Mouse (Mus musculus) heart, postnatal 0 days (tissue): ENCODE results near the gene Map7d1. TPM values are rescaled to one million over a fixed set of nuclear protein-coding genes. Genes with fewer than 3 reads are reported as not detected.
A peak's percentile ranks its signal among the peaks of the same experiment; 100 is the strongest.

Source experiments
- ATAC-seq: fragments of 200-750 bp; cut with Nextera tagmentation; 2 replicates; pipeline ENCODE4 v1.8.0; 2017; ENCODE audit warnings: low read depth, moderate number of reproducible peaks, moderate library complexity; ENCODE audit not compliant: insufficient read depth
- DNase-seq: peaks from one replicate; pipeline ENCODE4 v3.0.0-alpha.2; 2016; ENCODE audit warnings: low spot score
- H3K27ac ChIP-seq: fragments of 300-500 bp; sonication (generic); 2 replicates; pipeline ENCODE4 v1.5.1; 2014; ENCODE audit warnings: low read depth, mild to moderate bottlenecking
- H3K27me3 ChIP-seq: fragments of 300-500 bp; sonication (generic); 2 replicates; pipeline ENCODE4 v1.6.1; 2014; ENCODE audit warnings: low read length, mixed read lengths; ENCODE audit not compliant: control insufficient read depth, insufficient read depth
- H3K36me3 ChIP-seq: fragments of 300-500 bp; sonication (generic); replicated peaks from 2 replicates; pipeline ENCODE4 v1.6.1; 2014; ENCODE audit warnings: low read length, mixed read lengths; ENCODE audit not compliant: control insufficient read depth, insufficient read depth
- H3K4me1 ChIP-seq: fragments of 300-500 bp; sonication (generic); 2 replicates; pipeline ENCODE4 v1.6.1; 2014; ENCODE audit warnings: antibody characterized with exemption; ENCODE audit not compliant: control insufficient read depth, insufficient read depth
- H3K4me2 ChIP-seq: fragments of 300-500 bp; sonication (generic); 2 replicates; pipeline ENCODE4 v1.6.1; 2014; ENCODE audit warnings: low read depth, mild to moderate bottlenecking, low read length, moderate library complexity
- H3K4me3 ChIP-seq: fragments of 300-500 bp; sonication (generic); 2 replicates; pipeline ENCODE4 v1.5.1; 2014; ENCODE audit warnings: low read depth, low read length
- H3K9ac ChIP-seq: fragments of 300-500 bp; sonication (generic); replicated peaks from 2 replicates; pipeline ENCODE4 v1.6.1; 2014; ENCODE audit warnings: low read depth, low read length, mixed read lengths
- H3K9me3 ChIP-seq: fragments of 300-500 bp; sonication (generic); replicated peaks from 2 replicates; pipeline ENCODE4 v1.6.1; 2016; ENCODE audit warnings: low read length; ENCODE audit not compliant: control insufficient read depth
- CTCF ChIP-seq: IDR thresholded peaks from 2 replicates; pipeline ENCODE4 v1.5.1; 2016; ENCODE audit warnings: antibody characterized with exemption, control low read depth, low read depth
- EP300 ChIP-seq: IDR thresholded peaks from 2 replicates; pipeline ENCODE4 v1.6.1; 2016; ENCODE audit warnings: antibody characterized with exemption, low read depth
- WGBS: fragments of 180-500 bp; shearing (Covaris S2); extraction: QIAGEN DNeasy Blood & Tissue Kit; methylation state at CpG from one replicate; pipeline ENCODE4 v1.1.7; 2014; 5-methylcytosine and 5-hydroxymethylcytosine counted together
- polyA plus RNA-seq: library from polyadenylated mRNA; unstranded; fragments of >200 nt; fragmentation: Nextera tagmentation; extraction: Ambion mirVana; gene quantifications from 2 replicates; pipeline ENCODE4 v1.2.1, GENCODE M21; 2015
- total RNA-seq: library from RNA; depleted of rRNA; stranded (reverse); fragments of >200 nt; gene quantifications from 2 replicates; pipeline ENCODE4 v1.2.3, GENCODE M21; 2014; ENCODE audit warnings: low replicate concordance

Gene Map7d1
- total and polyA plus RNA-seq, 2 experiments from 2014 or later: 37.5 to 75.0 TPM

DNA sequence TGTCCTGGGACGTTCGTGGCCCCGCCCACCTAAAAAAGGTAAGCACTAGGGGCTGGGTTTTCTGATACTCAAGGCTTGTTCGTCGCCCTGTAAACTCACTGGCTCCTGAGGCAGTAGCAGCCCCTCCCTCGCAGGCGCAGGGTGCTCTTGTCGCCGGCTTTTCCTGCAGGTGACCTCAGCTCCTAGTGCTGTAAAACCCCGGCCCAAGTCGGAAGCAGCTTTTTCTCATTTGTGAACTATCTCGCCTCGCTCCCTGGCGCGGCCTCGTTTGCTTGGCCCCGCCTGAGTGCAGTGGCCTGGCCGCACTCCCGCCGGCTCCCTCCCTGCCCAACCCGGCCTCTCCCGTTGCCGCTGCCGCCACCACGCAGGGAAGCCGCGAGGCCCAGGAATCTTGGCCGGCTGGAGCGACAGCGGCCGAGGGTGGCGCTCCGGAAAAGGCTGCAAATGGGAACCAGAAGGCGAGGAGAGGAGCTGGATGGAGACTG is 40.5 kb upstream of the Map7d1 start:
- Histone ChIP-seq H3K4me3 (peak overlapping the region; percentile 25), H3K4me2 (peak overlapping the region; percentile 65), H3K4me1 (peaks cover 5% of the 10 kb centered on the region), H3K9me3 (no peaks in the 10 kb centered on the region), H3K27ac (peak overlapping the region; percentile 13; the same call in 1 of the 2 replicates), H3K9ac (peak overlapping the region; percentile 45), H3K36me3 (no peaks in the 10 kb centered on the region), H3K27me3 (peaks cover 47% of the 10 kb centered on the region)
- under 1% methylated on average over 34 of the region's 34 CpGs for WGBS
- TF ChIP-seq EP300 (no peak), CTCF (peak; percentile 26; the same call in 1 of the 2 replicates)
- peak; percentile 56; the same call in 1 of the 2 replicates for ATAC-seq
- peak; percentile 53 for DNase-seq

DNA sequence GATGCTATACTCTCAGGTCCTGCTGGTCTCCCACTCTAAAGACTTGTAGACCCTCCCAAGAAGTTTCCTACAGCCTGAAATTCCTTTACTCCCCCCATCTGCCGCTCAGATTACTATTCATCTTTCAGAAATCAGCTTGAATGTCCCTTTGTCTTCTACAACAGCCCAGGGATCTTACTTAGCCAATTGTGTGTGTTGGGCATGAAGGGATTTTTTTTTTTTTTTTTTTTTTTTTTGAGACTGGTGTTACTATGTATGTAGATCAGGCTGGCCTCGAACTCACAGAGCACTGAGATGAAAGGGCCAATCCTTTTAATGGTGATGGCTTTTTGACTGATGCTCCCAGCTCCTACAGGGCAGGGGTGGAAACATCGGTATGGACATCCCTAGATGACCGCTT is 39.8 kb upstream of the Map7d1 start:
- H3K4me1 ChIP-seq: peaks cover 5% of the 10 kb centered on the region
- peaks cover 44% of the 10 kb centered on the region for H3K27me3 ChIP-seq
- ATAC-seq (no peak), DNase-seq (no peak)
- TF ChIP-seq EP300 (no peak), CTCF (no peak)
- no peak overlapping the region for H3K4me3 ChIP-seq
- no peaks in the 10 kb centered on the region for H3K9me3 ChIP-seq
- H3K36me3 ChIP-seq: no peaks in the 10 kb centered on the region
- H3K27ac ChIP-seq: no peak overlapping the region
- 54% methylated on average over 4 of the region's 4 CpGs for WGBS
- no peak overlapping the region for H3K9ac ChIP-seq
- H3K4me2 ChIP-seq: no peak overlapping the region

DNA sequence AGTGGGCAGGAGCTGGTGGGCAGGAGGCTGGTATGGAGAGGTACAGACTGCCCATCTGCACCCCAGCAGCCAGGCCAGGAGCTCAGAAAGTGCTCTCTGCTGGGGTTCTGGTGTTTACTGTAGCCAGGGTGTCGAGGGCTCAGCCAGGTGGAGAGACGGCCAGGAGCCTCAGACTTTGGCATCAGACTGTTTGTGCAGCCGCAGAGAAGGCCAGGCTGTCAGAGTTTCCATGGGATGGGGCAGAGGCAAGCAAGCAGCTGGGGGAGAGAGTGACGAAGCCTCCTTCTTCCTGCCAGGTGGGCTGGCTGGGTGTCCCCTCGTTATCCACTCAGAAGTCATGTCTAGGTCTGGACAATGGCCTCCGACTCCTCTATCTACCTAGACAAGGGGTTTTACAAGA is 39.0 kb upstream of the Map7d1 start:
- ATAC-seq: no peak
- 78% methylated on average over 6 of the region's 6 CpGs for WGBS
- H3K9ac ChIP-seq: no peak overlapping the region

DNA sequence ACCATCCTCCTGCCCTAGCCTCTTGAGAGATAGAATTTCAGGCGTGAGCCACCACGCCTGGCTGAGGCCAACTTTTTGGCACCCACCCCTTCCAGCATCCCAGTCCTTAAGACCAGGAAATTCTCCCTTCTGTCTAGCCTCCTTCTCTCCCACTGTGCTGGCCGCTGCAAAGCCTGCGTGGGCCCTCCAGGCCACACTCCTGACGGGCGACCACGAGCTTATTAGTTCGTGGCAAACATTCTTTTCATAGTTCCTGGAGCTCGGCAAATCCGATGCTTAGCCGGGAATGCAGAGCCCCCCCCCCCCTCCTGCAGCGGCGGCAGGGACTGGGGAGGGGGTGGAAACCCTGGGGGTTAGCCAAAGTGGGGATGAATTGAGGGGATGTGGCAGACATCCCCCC is 35.1 kb upstream of the Map7d1 start:
- Histone ChIP-seq H3K9me3 (no peaks in the 10 kb centered on the region), H3K4me1 (no peaks in the 10 kb centered on the region), H3K36me3 (no peaks in the 10 kb centered on the region), H3K4me3 (no peak overlapping the region), H3K4me2 (no peak overlapping the region), H3K27me3 (peaks cover 51% of the 10 kb centered on the region), H3K9ac (no peak overlapping the region), H3K27ac (no peak overlapping the region)
- 21% methylated on average over 12 of the region's 13 CpGs for WGBS
- ATAC-seq (no peak), DNase-seq (no peak)
- TF ChIP-seq CTCF (no peak), EP300 (no peak)

More for the DNA sequence above, 39.0 kb upstream of the Map7d1 start:
- Histone ChIP-seq H3K4me1 (peaks cover 5% of the 10 kb centered on the region; the same call in 1 of the 2 replicates), H3K4me3 (no peak overlapping the region), H3K27me3 (peaks cover 37% of the 10 kb centered on the region), H3K4me2 (no peak overlapping the region), H3K27ac (no peak overlapping the region), H3K9me3 (no peaks in the 10 kb centered on the region), H3K36me3 (no peaks in the 10 kb centered on the region)
- TF ChIP-seq EP300 (no peak), CTCF (no peak)
- no peak for DNase-seq

DNA sequence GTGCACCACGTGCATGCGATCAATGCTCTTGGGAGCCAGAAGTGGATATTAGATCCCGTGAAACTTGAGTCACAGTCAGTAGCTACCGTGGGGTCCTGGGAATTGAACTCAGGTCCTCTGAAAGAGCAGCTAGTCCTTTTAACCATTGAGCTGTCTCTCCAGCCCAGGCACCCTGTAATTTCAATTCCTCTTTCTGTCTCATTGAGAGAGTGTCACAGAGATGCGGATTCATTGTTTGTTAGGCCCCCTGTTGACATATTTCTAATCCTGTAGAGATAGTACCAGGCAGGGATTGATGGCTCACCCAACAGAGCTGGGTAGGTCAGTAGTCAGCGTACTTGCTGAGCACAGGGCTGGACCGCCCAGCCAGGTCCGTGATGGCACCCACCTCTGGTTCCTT is 34.2 kb upstream of the Map7d1 start:
- no peak overlapping the region for H3K4me3 ChIP-seq
- peaks cover 50% of the 10 kb centered on the region for H3K27me3 ChIP-seq
- 86% methylated on average over 8 of the region's 8 CpGs for WGBS
- H3K9me3 ChIP-seq: no peaks in the 10 kb centered on the region
- ATAC-seq (no peak), DNase-seq (no peak)
- H3K4me2 ChIP-seq: no peak overlapping the region
- H3K36me3 ChIP-seq: no peaks in the 10 kb centered on the region
- no peaks in the 10 kb centered on the region for H3K4me1 ChIP-seq
- H3K27ac ChIP-seq: no peak overlapping the region
- TF ChIP-seq EP300 (no peak), CTCF (no peak)
- H3K9ac ChIP-seq: no peak overlapping the region

DNA sequence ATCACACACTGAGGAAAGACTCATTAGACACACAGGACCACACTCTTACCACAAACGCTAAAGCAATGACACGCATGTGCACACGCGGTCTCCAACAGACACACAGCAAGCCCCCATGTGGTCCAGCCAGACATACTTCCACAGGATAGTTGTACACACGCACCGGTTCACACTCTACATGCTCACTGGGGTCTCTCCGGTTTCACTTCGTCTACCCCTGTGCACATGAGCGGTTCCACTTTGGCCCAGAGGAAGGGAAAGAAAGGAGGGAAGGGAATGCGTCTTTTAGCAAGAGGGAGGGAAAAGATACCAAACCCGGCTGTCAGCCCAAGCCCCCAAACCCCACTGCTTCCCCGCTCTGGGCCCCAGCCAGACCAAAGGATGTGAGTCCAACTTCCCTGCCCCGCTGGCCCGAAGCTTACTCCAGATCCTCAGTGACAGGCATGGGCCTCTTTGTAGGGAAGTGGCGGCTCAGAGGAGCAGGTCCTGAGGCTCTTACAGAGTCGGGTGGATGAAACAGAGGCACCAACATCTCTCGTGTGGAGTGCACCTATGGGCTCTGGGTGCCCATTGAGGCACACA is 32.0 kb upstream of the Map7d1 start:
- Histone ChIP-seq H3K36me3 (no peaks in the 10 kb centered on the region), H3K4me2 (peak overlapping the region; percentile 33; the same call in 1 of the 2 replicates), H3K9me3 (no peaks in the 10 kb centered on the region), H3K27ac (no peak overlapping the region), H3K27me3 (peaks cover 64% of the 10 kb centered on the region), H3K4me3 (no peak overlapping the region), H3K9ac (no peak overlapping the region), H3K4me1 (no peaks in the 10 kb centered on the region)
- TF ChIP-seq EP300 (no peak), CTCF (no peak)
- no peak for ATAC-seq
- 36% methylated on average over 17 of the region's 17 CpGs for WGBS
- no peak for DNase-seq
